ENCODE assay signal across 13 mouse cellular contexts in genomic region chr8:129066834-129067233, GRCm38 (mm10). TPM values are rescaled to one million over a fixed set of nuclear protein-coding genes. Genes with fewer than 3 reads are reported as not detected.
"Had no signal": no experiment of that assay in that cellular context is flagged by ENCODE, and none has a peak within 500 bp of the region (broad histone marks: within the 10 kb centered on the region; RNA-seq: fewer than 3 reads in every experiment).

Gene Ccdc7b, plus strand, starts transcription at chr8:129067134.

RNA-seq across cellular contexts. Expression of gene Ccdc7b, which starts in this region (rescaled TPM):
- polyA plus RNA-seq: neural tube, embryonic 12.5 days; neural tube, embryonic 13.5 days; neural tube, embryonic 14.5 days; neural tube, embryonic 15.5 days; small intestine, adult 2 months; spleen, adult 2 months; stomach, embryonic 14.5 days; stomach, embryonic 15.5 days; stomach, embryonic 16.5 days; stomach, postnatal 0 days; thymus, adult 2 months; thymus, postnatal 0 days; urinary bladder, adult 2 months had no signal
